Mouse (Mus musculus) heart, embryonic 14.5 days (tissue): ENCODE results near the gene Nufip2. TPM values are rescaled to one million over a fixed set of nuclear protein-coding genes. Genes with fewer than 3 reads are reported as not detected.

ENCODE experiments used
- ATAC-seq: fragments of 200-750 bp; cut with Nextera tagmentation; 2 replicates; pipeline ENCODE4 v1.8.0; 2017; ENCODE audit warnings: low read depth, moderate TSS enrichment; ENCODE audit not compliant: insufficient number of reproducible peaks, insufficient read depth, low FRiP score
- H3K27ac ChIP-seq, 2 experiments: fragments of 200-500 bp in 1 of 2; fragments of 300-500 bp in 1 of 2; sonication (generic) in 1 of 2; replicated peaks in 1 of 2; 2 replicates each; pipeline ENCODE4 v1.5.1; 2012 to 2014; ENCODE audit warnings: low read depth in 2 of 2, low read length in 2 of 2, control low read depth in 1 of 2, mild to moderate bottlenecking in 1 of 2, mixed read lengths in 1 of 2; ENCODE audit not compliant: control insufficient read depth in 1 of 2, insufficient read depth in 1 of 2
- H3K27me3 ChIP-seq: fragments of 300-500 bp; sonication (generic); 2 replicates; pipeline ENCODE4 v1.6.1; 2014; ENCODE audit warnings: mild to moderate bottlenecking, low read length, control low read depth; ENCODE audit not compliant: control insufficient read depth, insufficient read depth
- H3K36me3 ChIP-seq: fragments of 300-500 bp; sonication (generic); 2 replicates; pipeline ENCODE4 v1.6.1; 2014; ENCODE audit warnings: mild to moderate bottlenecking, control low read depth, low read length, mixed read lengths; ENCODE audit not compliant: control insufficient read depth, insufficient read depth
- H3K4me1 ChIP-seq, 2 experiments: fragments of 200-500 bp in 1 of 2; fragments of 300-500 bp in 1 of 2; sonication (generic) in 1 of 2; 2 replicates each; pipeline ENCODE4 v1.6.1; 2012 to 2014; ENCODE audit warnings: low read length in 2 of 2, control low read depth in 1 of 2, mixed read lengths in 1 of 2; ENCODE audit not compliant: control insufficient read depth in 2 of 2, insufficient read depth in 2 of 2
- H3K4me2 ChIP-seq: fragments of 300-500 bp; sonication (generic); 2 replicates; pipeline ENCODE4 v1.6.1; 2014; ENCODE audit warnings: mild to moderate bottlenecking, low read length
- H3K4me3 ChIP-seq, 2 experiments: fragments of 200-500 bp in 1 of 2; fragments of 300-500 bp in 1 of 2; sonication (generic) in 1 of 2; 2 replicates each; pipeline ENCODE4 v1.5.1; 2012 to 2014; ENCODE audit warnings: low read length in 2 of 2, mild to moderate bottlenecking in 2 of 2, control low read depth in 1 of 2, low read depth in 1 of 2, moderate library complexity in 1 of 2; ENCODE audit not compliant: control insufficient read depth in 1 of 2, insufficient read depth in 1 of 2
- H3K9ac ChIP-seq: fragments of 300-500 bp; sonication (generic); 2 replicates; pipeline ENCODE4 v1.6.1; 2014; ENCODE audit warnings: mild to moderate bottlenecking, low read length
- H3K9me3 ChIP-seq: fragments of 300-500 bp; sonication (generic); 2 replicates; pipeline ENCODE4 v1.6.1; 2016; ENCODE audit warnings: low read length, control low read depth; ENCODE audit not compliant: control insufficient read depth
- WGBS: fragments of 180-500 bp; shearing (Covaris S2); extraction: QIAGEN DNeasy Blood & Tissue Kit; methylation state at CpG from one replicate; pipeline ENCODE4 v1.1.7; 2014; 5-methylcytosine and 5-hydroxymethylcytosine counted together
- polyA plus RNA-seq: library from polyadenylated mRNA; unstranded; fragments of >200 nt; fragmentation: Nextera tagmentation; extraction: Ambion mirVana; gene quantifications from 2 replicates; pipeline ENCODE4 v1.2.1, GENCODE M21; 2014

Gene Nufip2
- polyA plus RNA-seq, 1 experiment from 2014 or later = 5.4 TPM

- Histone ChIP-seq H3K4me2 (no peak overlapping the region), H3K27ac (no peak overlapping the region), H3K9me3 (no peaks in the 10 kb centered on the region), H3K36me3 (no peaks in the 10 kb centered on the region), H3K4me1 (peaks cover 45 to 60% of the 10 kb centered on the region in 2 experiments), H3K27me3 (no peaks in the 10 kb centered on the region), H3K4me3 (no peak overlapping the region), H3K9ac (no peak overlapping the region)
- ATAC-seq = no peak
- 92% methylated on average over 5 of the region's 5 CpGs for WGBS
These were observed 103.6 kb downstream of the Nufip2 start for GRCm38 (mm10) chr11:77789512-77789911.

- Histone ChIP-seq H3K27me3 (no peaks in the 10 kb centered on the region), H3K9me3 (no peaks in the 10 kb centered on the region), H3K27ac (peak overlapping the region; percentile 81 to 89), H3K4me3 (no peak overlapping the region), H3K4me1 (peaks cover 37 to 53% of the 10 kb centered on the region in 2 experiments), H3K9ac (peak overlapping the region; percentile 62), H3K36me3 (no peaks in the 10 kb centered on the region), H3K4me2 (peak overlapping the region; percentile 37; the same call in 1 of the 2 replicates)
- ATAC-seq = no peak
- WGBS = 16% methylated on average over 9 of the region's 9 CpGs
These were observed 104.3 kb downstream of the Nufip2 start for GRCm38 (mm10) chr11:77790286-77790685.

- H3K9ac ChIP-seq = peak overlapping the region; percentile 62
- ATAC-seq = no peak
These were observed 105.3 kb downstream of the Nufip2 start for GRCm38 (mm10) chr11:77791241-77791727.

More at GRCm38 (mm10) chr11:77791241-77791727, 105.3 kb downstream of the Nufip2 start:
- 17% methylated on average over 8 of the region's 8 CpGs for WGBS
- H3K4me3 ChIP-seq = no peak overlapping the region
- no peaks in the 10 kb centered on the region for H3K27me3 ChIP-seq
- peaks cover 27 to 43% of the 10 kb centered on the region in 2 experiments for H3K4me1 ChIP-seq
- H3K4me2 ChIP-seq = peak overlapping the region; percentile 37
- H3K36me3 ChIP-seq = no peaks in the 10 kb centered on the region
- H3K9me3 ChIP-seq = no peaks in the 10 kb centered on the region
- H3K27ac ChIP-seq = peak overlapping the region; percentile 81 to 89

Other genes with a start within 250 kb of the Nufip2 start
- gene Coro6, start 223.7 kb upstream of the Nufip2 start, polyA plus RNA-seq = 55.5 and 59.6 TPM in 2 replicates
- 5.1 and 5.2 TPM in 2 replicates for gene Ankrd13b, start 196.5 kb upstream of the Nufip2 start, polyA plus RNA-seq
- gene Git1, start 192.6 kb upstream of the Nufip2 start, polyA plus RNA-seq = 13.6 and 15.2 TPM in 2 replicates
- 1.6 and 1.8 TPM in 2 replicates for gene Abhd15, start 171.0 kb upstream of the Nufip2 start, polyA plus RNA-seq
- 28.7 and 30.0 TPM in 2 replicates for gene Trp53i13, start 170.2 kb upstream of the Nufip2 start, polyA plus RNA-seq
- not detected in 2 replicates for gene Gm10392, start 167.0 kb upstream of the Nufip2 start, polyA plus RNA-seq
- 20.4 and 20.8 TPM in 2 replicates for gene Taok1, start 78.3 kb upstream of the Nufip2 start, polyA plus RNA-seq
- not detected in 2 replicates for gene Cryba1, start 39.1 kb downstream of the Nufip2 start, polyA plus RNA-seq
- 114 and 115 TPM in 2 replicates for gene Myo18a, start 77.1 kb downstream of the Nufip2 start, polyA plus RNA-seq
- gene Gm10277, start 101.6 kb downstream of the Nufip2 start, polyA plus RNA-seq = 0.84 and 1.1 TPM in 2 replicates
- gene Pipox, start 207.9 kb downstream of the Nufip2 start, polyA plus RNA-seq = 3.8 and 3.9 TPM in 2 replicates
- 0.15 TPM in 1 of 2 replicates, not detected in the other for gene Sez6, start 244.6 kb downstream of the Nufip2 start, polyA plus RNA-seq